Mouse (Mus musculus) CH12.LX (cell line): ENCODE data around the gene Uba52. TPM values are rescaled to one million over a fixed set of nuclear protein-coding genes. Genes with fewer than 3 reads are reported as not detected.

ENCODE experiments used
- DNase-seq: peaks from one replicate; pipeline ENCODE4 v3.0.0-alpha.2; 2013; ENCODE audit errors: extremely low read depth
- H3K27ac ChIP-seq: 2 replicates; pipeline ENCODE4 v1.5.1; 2012; ENCODE audit warnings: low read depth, mild to moderate bottlenecking, control low read depth, moderate library complexity; ENCODE audit not compliant: insufficient read depth
- H3K27me3 ChIP-seq: replicated peaks from 2 replicates; pipeline ENCODE3; 2012; ENCODE audit warnings: inconsistent platforms
- H3K36me3 ChIP-seq, 2 experiments: replicated peaks in 1 of 2; 2 replicates each; pipeline versions ENCODE3 to v1.6.1; 2012; ENCODE audit warnings: inconsistent platforms in 1 of 2, low read length in 1 of 2, mild to moderate bottlenecking in 1 of 2, mixed read lengths in 1 of 2, moderate library complexity in 1 of 2; ENCODE audit not compliant: control insufficient read depth in 1 of 2, insufficient read depth in 1 of 2
- H3K4me1 ChIP-seq, 2 experiments: 2 replicates each; pipeline ENCODE4 v1.6.1; 2012; ENCODE audit warnings: inconsistent platforms in 1 of 2, moderate library complexity in 1 of 2; ENCODE audit not compliant: insufficient read depth in 2 of 2, control insufficient read depth in 1 of 2
- H3K4me2 ChIP-seq: 2 replicates; pipeline ENCODE4 v1.6.1; 2012; ENCODE audit warnings: low read depth, mild to moderate bottlenecking, control low read depth; ENCODE audit not compliant: poor library complexity, insufficient read depth, severe bottlenecking
- H3K4me3 ChIP-seq, 3 experiments: fragments of 150-350 bp in 1 of 3; sonication (generic) in 1 of 3; replicated peaks in 1 of 3; 2 replicates each; pipeline versions ENCODE3 to v1.5.1; 2011 to 2012; ENCODE audit warnings: low read depth in 2 of 3, low read length in 2 of 3, mild to moderate bottlenecking in 2 of 3, moderate library complexity in 2 of 3, control low read depth in 1 of 3, improper control_type of control experiment in 1 of 3, inconsistent platforms in 1 of 3, mixed read lengths in 1 of 3; ENCODE audit not compliant: poor library complexity in 1 of 3
- H3K79me2 ChIP-seq: replicated peaks from 2 replicates; pipeline ENCODE4 v1.6.1; 2012; ENCODE audit warnings: mild to moderate bottlenecking, moderate library complexity; ENCODE audit not compliant: control insufficient read depth, poor library complexity, insufficient read depth, severe bottlenecking; ENCODE audit errors: extremely low read depth
- H3K9ac ChIP-seq: 2 replicates; pipeline ENCODE4 v1.6.1; 2012; ENCODE audit warnings: low read depth, mild to moderate bottlenecking, control low read depth, moderate library complexity; ENCODE audit not compliant: insufficient read depth
- H3K9me3 ChIP-seq: replicated peaks from 2 replicates; pipeline ENCODE3; 2012; ENCODE audit warnings: low read length, inconsistent platforms, mixed read lengths
- CHD1 ChIP-seq: IDR thresholded peaks from 2 replicates; pipeline ENCODE4 v1.6.1; 2012; ENCODE audit warnings: low read depth, low read length, improper control_type of control experiment, inconsistent platforms
- CTCF ChIP-seq, 2 experiments: IDR thresholded peaks in 1 of 2; conservative IDR thresholded peaks in 1 of 2; 2 replicates each; pipeline ENCODE4 v1.5.1; 2011 to 2012; ENCODE audit warnings: low read depth in 2 of 2, low read length in 2 of 2, improper control_type of control experiment in 1 of 2, inconsistent platforms in 1 of 2, mild to moderate bottlenecking in 1 of 2, moderate library complexity in 1 of 2
- JUN ChIP-seq: IDR thresholded peaks from 2 replicates; pipeline ENCODE4 v1.6.1; 2011; ENCODE audit warnings: low read depth, mild to moderate bottlenecking, low read length, improper control_type of control experiment, moderate library complexity; ENCODE audit not compliant: insufficient read depth
- MAX ChIP-seq: IDR thresholded peaks from 2 replicates; pipeline ENCODE4 v1.6.1; 2011; ENCODE audit warnings: low read length, improper control_type of control experiment
- MEF2A ChIP-seq: IDR thresholded peaks from 2 replicates; pipeline ENCODE4 v1.6.1; 2014; ENCODE audit warnings: low read depth, mild to moderate bottlenecking, inconsistent platforms, low read length, improper control_type of control experiment, borderline replicate concordance
- PAX5 ChIP-seq: IDR thresholded peaks from 2 replicates; pipeline ENCODE4 v1.6.1; 2012; ENCODE audit warnings: low read length, inconsistent platforms, mixed read lengths
- POLR2A ChIP-seq: IDR thresholded peaks from 2 replicates; pipeline ENCODE4 v1.6.1; 2011; ENCODE audit warnings: low read depth, mild to moderate bottlenecking, improper control_type of control experiment, low read length
- RAD21 ChIP-seq: IDR thresholded peaks from 2 replicates; pipeline ENCODE4 v1.6.1; 2011; ENCODE audit warnings: low read depth, mild to moderate bottlenecking, low read length, improper control_type of control experiment, moderate library complexity
- RCOR1 ChIP-seq: conservative IDR thresholded peaks from 2 replicates; pipeline ENCODE4 v1.6.1; 2012; ENCODE audit warnings: low read depth, mild to moderate bottlenecking, inconsistent platforms, low read length, improper control_type of control experiment
- SIN3A ChIP-seq: IDR thresholded peaks from 2 replicates; pipeline ENCODE4 v1.6.1; 2012; ENCODE audit warnings: low read length, improper control_type of control experiment, inconsistent platforms
- SMC3 ChIP-seq: IDR thresholded peaks from 2 replicates; pipeline ENCODE4 v1.6.1; 2011; ENCODE audit warnings: low read depth, low read length, improper control_type of control experiment
- USF2 ChIP-seq: conservative IDR thresholded peaks from 2 replicates; pipeline ENCODE4 v1.6.1; 2011; ENCODE audit warnings: low read depth, low read length, improper control_type of control experiment
- ZC3H11A ChIP-seq: IDR thresholded peaks from 2 replicates; pipeline ENCODE4 v1.6.1; 2012; ENCODE audit warnings: low read depth, mild to moderate bottlenecking, inconsistent platforms, low read length, improper control_type of control experiment
- ZMIZ1 ChIP-seq: IDR thresholded peaks from 2 replicates; pipeline ENCODE4 v1.6.1; 2012; ENCODE audit warnings: low read depth, mild to moderate bottlenecking, inconsistent platforms, low read length, improper control_type of control experiment
- dilution Hi-C: fragments of 300-500 bp; cut with MboI; formaldehyde crosslinking; loops from 2 replicates; pipeline ENCODE4 v1.14.3; 2020; ENCODE audit warnings: low sequenced_read_pairs; ENCODE audit not compliant: extremely low pct_unique_long_range_greater_than_20kb, extremely low pct_ligation_motif_present
- in situ Hi-C: fragments of 300-500 bp; cut with MboI; formaldehyde crosslinking; loops from 3 replicates; pipeline ENCODE4 v1.14.3; 2019; ENCODE audit warnings: low sequenced_read_pairs, low pct_ligation_motif_present, low pct_unique_long_range_greater_than_20kb, mixed read lengths
- polyA plus RNA-seq: library from polyadenylated mRNA; unstranded; fragments of >175 nt; gene quantifications from 2 replicates; pipeline ENCODE4 v1.2.1, GENCODE M21; 2012; ENCODE audit warnings: low read depth; ENCODE audit not compliant: insufficient read length
- total RNA-seq, 2 experiments: library from RNA; depleted of rRNA; stranded (reverse); fragments of 300-350 nt in 1 of 2; fragments of >200 nt in 1 of 2; gene quantifications; 2 replicates each; pipeline ENCODE4 v1.2.3; 2012 to 2014

Gene Uba52
- total and polyA plus RNA-seq, 3 experiments: 1,181 to 3,341 (median 1,372) TPM

DNA sequence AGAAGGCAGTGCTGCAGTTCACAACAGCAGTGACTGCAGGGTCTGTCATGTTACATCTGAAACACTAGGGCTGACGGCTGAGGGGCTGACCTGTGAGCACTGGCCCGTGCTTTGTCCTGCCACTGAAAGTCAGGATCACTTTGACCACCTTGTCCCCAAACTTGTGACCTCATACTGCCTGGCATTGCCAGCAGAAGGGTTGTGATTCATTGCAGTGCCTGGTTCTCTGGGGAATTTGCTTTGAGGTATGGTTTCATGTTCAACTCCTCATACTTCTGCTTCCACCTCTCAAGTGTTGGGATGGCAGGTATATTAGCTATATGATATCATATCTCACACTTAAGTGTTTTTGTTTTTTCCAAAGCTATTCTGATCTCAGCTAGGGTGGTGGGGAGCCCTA, 25.1 kb upstream of the Uba52 start:
- no peak for DNase-seq
- Histone ChIP-seq H3K4me3 (no peak overlapping the region), H3K79me2 (peaks cover 9% of the 10 kb centered on the region), H3K27ac (no peak overlapping the region), H3K4me2 (no peak overlapping the region), H3K9me3 (no peaks in the 10 kb centered on the region), H3K4me1 (peaks cover 4 to 23% of the 10 kb centered on the region in 2 experiments), H3K27me3 (no peaks in the 10 kb centered on the region), H3K36me3 (peaks cover 58 to 64% of the 10 kb centered on the region in 2 experiments), H3K9ac (no peak overlapping the region)
- dilution Hi-C loops: no loop called here
- TF ChIP-seq RCOR1 (no peak), SMC3 (no peak), JUN (no peak), CTCF (conservative IDR thresholded peaks at IDR 0.05 in 1 of 2, IDR thresholded peaks at IDR 0.05 in 1 of 2; ENCODE audit: low read depth in 2 of 2, low read length in 2 of 2) (no peak), ZMIZ1 (no peak)
- in situ Hi-C loops: no loop called here

- peaks cover 5% of the 10 kb centered on the region for H3K79me2 ChIP-seq
- dilution Hi-C loops: no loop called here
- no peaks in the 10 kb centered on the region for H3K9me3 ChIP-seq
- no peak overlapping the region for H3K4me2 ChIP-seq
- no peak for DNase-seq
- peaks cover 0 to 18% of the 10 kb centered on the region in 2 experiments; a peak in 3 of 4 replicates for H3K4me1 ChIP-seq
- peaks cover 60 to 69% of the 10 kb centered on the region in 2 experiments for H3K36me3 ChIP-seq
- no peak for TF ChIP-seq ZC3H11A
- no peak for TF ChIP-seq SIN3A
- no peak for TF ChIP-seq PAX5
- TF ChIP-seq JUN: no peak
- TF ChIP-seq RAD21: no peak
- TF ChIP-seq POLR2A: no peak
- no peak for TF ChIP-seq MEF2A
- no peak for TF ChIP-seq CHD1
- no peak for TF ChIP-seq MAX
- no peak for TF ChIP-seq USF2
- TF ChIP-seq SMC3: no peak
- TF ChIP-seq, all 38 proteins: peak for 0
- Histone ChIP-seq H3K27ac (no peak overlapping the region), H3K4me3 (no peak overlapping the region), H3K27me3 (no peaks in the 10 kb centered on the region), H3K9ac (no peak overlapping the region)
- in situ Hi-C loops: no loop called here
Measured at GRCm38 (mm10) chr8:70535221-70535620, 24.6 kb upstream of the Uba52 start.

- H3K36me3 ChIP-seq: peaks cover 64 to 79% of the 10 kb centered on the region in 2 experiments
- no peak overlapping the region for H3K4me3 ChIP-seq
- H3K4me2 ChIP-seq: no peak overlapping the region
- no peaks in the 10 kb centered on the region for H3K27me3 ChIP-seq
- no peak overlapping the region for H3K9ac ChIP-seq
- no peak overlapping the region for H3K27ac ChIP-seq
- in situ Hi-C loops: no loop called here
- H3K9me3 ChIP-seq: no peaks in the 10 kb centered on the region
- H3K79me2 ChIP-seq: peaks cover under 1% of the 10 kb centered on the region; the same call in 1 of the 2 replicates
- peaks cover 2 to 25% of the 10 kb centered on the region in 2 experiments for H3K4me1 ChIP-seq
- TF ChIP-seq SMC3: no peak
- dilution Hi-C loops: no loop called here
- no peak for DNase-seq
Measured at GRCm38 (mm10) chr8:70534281-70534680, 23.7 kb upstream of the Uba52 start.
